Comparison of ENCODE assay signal across 17 mouse cellular contexts in genomic region chr8:125277071-125277682, GRCm38 (mm10).
A peak's percentile ranks its signal among the peaks of the same experiment; 100 is the strongest.
DNase-seq lines count a peak whose midpoint lies in the region; ATAC-seq and TF ChIP-seq lines count a peak whose summit lies in the region.
"Had no signal": no experiment of that assay in that cellular context is flagged by ENCODE, and none has a peak within 500 bp of the region (broad histone marks: within the 10 kb centered on the region; RNA-seq: fewer than 3 reads in every experiment).

No protein-coding gene starts in this region.

- H3K9me3 ChIP-seq in forebrain, embryonic 11.5 days (ENCODE audit: control insufficient read depth, low read length) = no peaks in the 10 kb centered on the region
- H3K9me3 ChIP-seq in forebrain, postnatal 0 days (ENCODE audit: low read length) = no peaks in the 10 kb centered on the region
- H3K9me3 ChIP-seq in forebrain, embryonic 16.5 days (ENCODE audit: control insufficient read depth, low read length) = no peaks in the 10 kb centered on the region
- no peaks in the 10 kb centered on the region for H3K9me3 ChIP-seq in midbrain, embryonic 14.5 days (ENCODE audit: control insufficient read depth, low read length)
- H3K9me3 ChIP-seq: liver, embryonic 15.5 days had no signal

- peak; percentile 60; the same call in 1 of the 2 replicates for ATAC-seq in forebrain, embryonic 11.5 days (replicated peaks; ENCODE audit: low FRiP score)
- no peak for ATAC-seq in forebrain, postnatal 0 days
- no peak for ATAC-seq in forebrain, embryonic 16.5 days
- ATAC-seq in midbrain, embryonic 14.5 days (ENCODE audit: low FRiP score, low TSS enrichment) = peak; percentile 64; the same call in 1 of the 2 replicates
- ATAC-seq: activated CD4-positive, CD25-positive, alpha-beta regulatory T cell, adult 4 months; inflammation-experienced regulatory T-cells, adult 6 months had no signal

- H3K4me1 ChIP-seq in forebrain, embryonic 11.5 days (replicated peaks; ENCODE audit: control insufficient read depth, insufficient read depth, low read length) = peaks cover 7% of the 10 kb centered on the region; the same call in 1 of the 2 replicates
- H3K4me1 ChIP-seq in forebrain, postnatal 0 days (ENCODE audit: insufficient read depth) = no peaks in the 10 kb centered on the region; the same call in 1 of the 2 replicates
- peaks cover 15% of the 10 kb centered on the region; the same call in 1 of the 2 replicates for H3K4me1 ChIP-seq in forebrain, embryonic 16.5 days (replicated peaks; ENCODE audit: control insufficient read depth, insufficient read depth, low read length)
- peaks cover 13% of the 10 kb centered on the region for H3K4me1 ChIP-seq in midbrain, embryonic 14.5 days (ENCODE audit: control insufficient read depth, insufficient read depth, low read length)
- H3K4me1 ChIP-seq: liver, embryonic 15.5 days had no signal

- WGBS in forebrain, embryonic 11.5 days = 3% methylated on average over 11 of the region's 11 CpGs
- WGBS in forebrain, postnatal 0 days = 12% methylated on average over 11 of the region's 11 CpGs
- 11% methylated on average over 11 of the region's 11 CpGs for WGBS in forebrain, embryonic 16.5 days
- 5% methylated on average over 11 of the region's 11 CpGs for WGBS in midbrain, embryonic 14.5 days

- no peak overlapping the region for H3K4me2 ChIP-seq in forebrain, embryonic 11.5 days (ENCODE audit: low read depth, low read length, severe bottlenecking)
- no peak overlapping the region for H3K4me2 ChIP-seq in forebrain, postnatal 0 days (ENCODE audit: low read depth)
- no peak overlapping the region for H3K4me2 ChIP-seq in forebrain, embryonic 16.5 days (ENCODE audit: low read length)
- H3K4me2 ChIP-seq in midbrain, embryonic 14.5 days (ENCODE audit: low read length) = 0 out of 2 replicates have a peak overlapping the region, but pooled peaks have one; percentile 12
- H3K4me2 ChIP-seq: limb, embryonic 12.5 days; liver, embryonic 15.5 days had no signal

- peak overlapping the region; percentile 3; the same call in 1 of the 2 replicates for H3K9ac ChIP-seq in forebrain, embryonic 11.5 days (ENCODE audit: low read length)
- no peak overlapping the region for H3K9ac ChIP-seq in forebrain, postnatal 0 days
- H3K9ac ChIP-seq in forebrain, embryonic 16.5 days (replicated peaks; ENCODE audit: low read depth, low read length) = 0 out of 2 replicates have a peak overlapping the region, but pooled peaks have one; percentile 10
- H3K9ac ChIP-seq in midbrain, embryonic 14.5 days (replicated peaks; ENCODE audit: low read length) = 0 out of 2 replicates have a peak overlapping the region, but pooled peaks have one; percentile 0
- H3K9ac ChIP-seq: limb, embryonic 12.5 days; liver, embryonic 15.5 days had no signal

- no peak for DNase-seq in forebrain, embryonic 11.5 days (ENCODE audit: low spot score)
- DNase-seq in forebrain, postnatal 0 days = no peak
- peak; percentile 72 for DNase-seq in brain, embryonic 14.5 days (ENCODE audit: low read depth)
- peak; percentile 71 for DNase-seq in midbrain, embryonic 14.5 days
- DNase-seq in ovary, adult 18-20 months (ENCODE audit: low spot score) = no peak
- no peak for DNase-seq in cerebellum, postnatal 10 days
- DNase-seq in lung, postnatal 14 days = no peak
- DNase-seq: cerebellum, adult 11 months; lung, postnatal 36 days; right cerebral cortex, postnatal 14 days; thymus, postnatal 36 days had no signal

- 0 out of 2 replicates have a peak overlapping the region, but pooled peaks have one; percentile 19 for H3K27ac ChIP-seq in forebrain, embryonic 11.5 days (ENCODE audit: low read depth, low read length)
- H3K27ac ChIP-seq in forebrain, postnatal 0 days (ENCODE audit: low read depth, low read length) = no peak overlapping the region
- no peak overlapping the region for H3K27ac ChIP-seq in forebrain, embryonic 16.5 days (ENCODE audit: low read length)
- peak overlapping the region; percentile 14; the same call in 1 of the 2 replicates for H3K27ac ChIP-seq in midbrain, embryonic 14.5 days (replicated peaks; ENCODE audit: low read depth, low read length)
- H3K27ac ChIP-seq: left cerebral cortex, adult 2 months; limb, embryonic 12.5 days; liver, embryonic 15.5 days had no signal

- H3K36me3 ChIP-seq in forebrain, embryonic 11.5 days (ENCODE audit: control insufficient read depth, insufficient read depth, low read length) = no peaks in the 10 kb centered on the region
- H3K36me3 ChIP-seq in forebrain, postnatal 0 days (ENCODE audit: insufficient read depth) = no peaks in the 10 kb centered on the region
- no peaks in the 10 kb centered on the region for H3K36me3 ChIP-seq in forebrain, embryonic 16.5 days (ENCODE audit: control insufficient read depth, insufficient read depth)
- no peaks in the 10 kb centered on the region for H3K36me3 ChIP-seq in midbrain, embryonic 14.5 days (ENCODE audit: control insufficient read depth, insufficient read depth, low read length)
- H3K36me3 ChIP-seq: limb, embryonic 12.5 days; liver, embryonic 15.5 days had no signal

- H3K4me3 ChIP-seq in forebrain, embryonic 11.5 days (ENCODE audit: low read depth, low read length) = no peak overlapping the region
- H3K4me3 ChIP-seq in forebrain, postnatal 0 days (ENCODE audit: low read depth, low read length) = no peak overlapping the region
- no peak overlapping the region for H3K4me3 ChIP-seq in forebrain, embryonic 16.5 days (replicated peaks; ENCODE audit: low read length)
- no peak overlapping the region for H3K4me3 ChIP-seq in midbrain, embryonic 14.5 days (replicated peaks; ENCODE audit: low read depth, low read length)
- H3K4me3 ChIP-seq: left cerebral cortex, adult 2 months; limb, embryonic 12.5 days; liver, embryonic 15.5 days had no signal

- no peaks in the 10 kb centered on the region for H3K27me3 ChIP-seq in forebrain, embryonic 11.5 days (ENCODE audit: control insufficient read depth, insufficient read depth, low read length)
- no peaks in the 10 kb centered on the region for H3K27me3 ChIP-seq in forebrain, postnatal 0 days (ENCODE audit: insufficient read depth, low read length)
- no peaks in the 10 kb centered on the region for H3K27me3 ChIP-seq in forebrain, embryonic 16.5 days (replicated peaks; ENCODE audit: control insufficient read depth, insufficient read depth, low read length)
- H3K27me3 ChIP-seq in midbrain, embryonic 14.5 days (ENCODE audit: control insufficient read depth, insufficient read depth, low read length) = no peaks in the 10 kb centered on the region
- H3K27me3 ChIP-seq: limb, embryonic 12.5 days; liver, embryonic 15.5 days had no signal

- no peak for TF ChIP-seq POLR2A in brain, embryonic 14.5 days (IDR thresholded peaks at IDR 0.05; ENCODE audit: borderline replicate concordance, extremely low read depth, insufficient read depth, insufficient read length, poor library complexity, severe bottlenecking)

- TF ChIP-seq CTCF in forebrain, postnatal 0 days (IDR thresholded peaks at IDR 0.05; ENCODE audit: low read depth) = no peak
- no peak for TF ChIP-seq CTCF in brain, embryonic 14.5 days (IDR thresholded peaks at IDR 0.05; ENCODE audit: borderline replicate concordance, extremely low read depth, insufficient read depth, insufficient read length)

Comparison
In these comparisons a context has a peak if more than half of its experiments do, and no peak if none do; other contexts are left out.
1. ATAC-seq: peak in forebrain, embryonic 11.5 days (single experiment) and midbrain, embryonic 14.5 days (single experiment); none in forebrain, postnatal 0 days (single experiment) and forebrain, embryonic 16.5 days (single experiment).
2. H3K27ac ChIP-seq: peak in forebrain, embryonic 11.5 days (single experiment) and midbrain, embryonic 14.5 days (single experiment); none in forebrain, postnatal 0 days (single experiment) and forebrain, embryonic 16.5 days (single experiment).
3. DNase-seq: peak in brain, embryonic 14.5 days (single experiment) and midbrain, embryonic 14.5 days (single experiment); none in forebrain, embryonic 11.5 days (single experiment), forebrain, postnatal 0 days (single experiment), ovary, adult 18-20 months (single experiment), cerebellum, postnatal 10 days (0 of 2) and lung, postnatal 14 days (single experiment).